8 mouse cellular contexts compared by ENCODE assay signal in the genomic region with DNA sequence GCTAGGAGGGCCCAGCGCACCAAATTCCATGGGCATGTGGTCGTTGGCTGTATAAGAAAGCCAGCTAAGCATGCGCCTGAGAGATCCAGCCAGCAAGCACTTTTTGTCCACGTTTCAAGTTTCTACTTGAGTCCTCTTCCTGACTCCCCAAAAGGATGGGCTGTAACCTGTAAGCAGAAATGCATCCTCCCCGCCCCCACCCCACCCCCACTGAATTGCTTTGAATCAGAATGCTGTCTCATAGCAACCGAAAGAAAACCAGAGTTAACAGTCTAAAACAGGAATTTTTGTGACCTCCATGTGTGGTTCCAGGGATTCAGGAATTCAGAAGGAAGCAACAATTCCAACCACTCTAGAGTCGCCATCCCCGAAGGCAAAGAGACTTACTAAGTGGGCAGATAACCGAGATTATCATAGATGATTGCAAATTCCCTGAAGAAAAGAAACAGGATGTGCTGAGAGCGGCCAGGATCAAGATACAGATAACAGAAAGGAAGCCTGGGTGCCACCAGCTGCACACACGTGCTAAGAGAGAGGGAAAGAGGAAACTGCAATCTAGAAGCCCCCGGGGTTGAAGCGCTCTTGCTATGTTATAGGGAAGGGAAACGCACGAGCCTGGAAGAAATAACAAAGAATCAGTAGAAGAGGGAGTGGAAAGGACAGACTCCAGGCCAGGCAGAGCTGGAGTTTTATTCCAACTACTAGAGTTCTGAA. TPM values are rescaled to one million over a fixed set of nuclear protein-coding genes. Genes with fewer than 3 reads are reported as not detected.
DNase-seq lines count a peak whose midpoint lies in the region; ATAC-seq and TF ChIP-seq lines count a peak whose summit lies in the region.

No protein-coding gene starts in this region.

- H3K4me1 ChIP-seq in E14TG2a.4 (replicated peaks; ENCODE audit: low read depth, low read length) = peaks cover 48% of the 10 kb centered on the region
- peaks cover 21% of the 10 kb centered on the region for H3K4me1 ChIP-seq in forebrain, embryonic 10.5 days
- H3K4me1 ChIP-seq in limb, embryonic 13.5 days = peaks cover 27% of the 10 kb centered on the region
- H3K4me1 ChIP-seq in neural tube, embryonic 13.5 days (replicated peaks) = peaks cover 14% of the 10 kb centered on the region

- no peak for TF ChIP-seq CTCF in E14TG2a.4 (conservative IDR thresholded peaks at IDR 0.05; ENCODE audit: low read length)

- H3K4me3 ChIP-seq in E14TG2a.4 (replicated peaks; ENCODE audit: low read length) = peak overlapping the region; percentile 61
- peak overlapping the region; percentile 32; the same call in 1 of the 2 replicates for H3K4me3 ChIP-seq in forebrain, embryonic 10.5 days
- no peak overlapping the region; the same call in 1 of the 2 replicates for H3K4me3 ChIP-seq in limb, embryonic 13.5 days
- H3K4me3 ChIP-seq in neural tube, embryonic 13.5 days = peak overlapping the region; percentile 1; the same call in 1 of the 2 replicates

- no peaks in the 10 kb centered on the region for H3K27me3 ChIP-seq in E14TG2a.4 (ENCODE audit: insufficient read depth, low read length)
- no peaks in the 10 kb centered on the region for H3K27me3 ChIP-seq in forebrain, embryonic 10.5 days (ENCODE audit: poor library complexity, severe bottlenecking)
- H3K27me3 ChIP-seq in limb, embryonic 13.5 days = no peaks in the 10 kb centered on the region
- no peaks in the 10 kb centered on the region for H3K27me3 ChIP-seq in neural tube, embryonic 13.5 days

- peak overlapping the region; percentile 61; the same call in 1 of the 2 replicates for H3K27ac ChIP-seq in forebrain, embryonic 10.5 days
- no peak overlapping the region for H3K27ac ChIP-seq in limb, embryonic 13.5 days
- no peak overlapping the region for H3K27ac ChIP-seq in neural tube, embryonic 13.5 days (replicated peaks)

- H3K9me3 ChIP-seq in E14TG2a.4 (ENCODE audit: low read length) = no peaks in the 10 kb centered on the region
- H3K9me3 ChIP-seq in forebrain, embryonic 10.5 days = no peaks in the 10 kb centered on the region
- H3K9me3 ChIP-seq in limb, embryonic 13.5 days = no peaks in the 10 kb centered on the region
- no peaks in the 10 kb centered on the region for H3K9me3 ChIP-seq in neural tube, embryonic 13.5 days

- ATAC-seq in limb, embryonic 13.5 days (ENCODE audit: low FRiP score, low read depth) = peak; percentile 62
- ATAC-seq in neural tube, embryonic 13.5 days (ENCODE audit: low read depth) = no peak; the same call in 1 of the 2 replicates

- WGBS in forebrain, embryonic 10.5 days = 58% methylated on average over 15 of the region's 15 CpGs
- WGBS in limb, embryonic 13.5 days = 42% methylated on average over 15 of the region's 15 CpGs
- 31% methylated on average over 15 of the region's 15 CpGs for WGBS in neural tube, embryonic 13.5 days

- DNase-seq in A20 (ENCODE audit: low read depth, low spot score) = peak; percentile 61
- DNase-seq in forebrain, embryonic 10.5 days (ENCODE audit: extremely low spot score, low spot score) = no peak
- no peak for DNase-seq in adrenal gland, postnatal 4 days (ENCODE audit: low spot score in 2 of 2)
- no peak for DNase-seq in frontal cortex, postnatal 10 days (ENCODE audit: low spot score in 2 of 2)
- DNase-seq in ovary, adult 18-20 months (ENCODE audit: low spot score) = no peak

- H3K36me3 ChIP-seq in E14TG2a.4 (ENCODE audit: insufficient read depth, low read length) = no peaks in the 10 kb centered on the region
- H3K36me3 ChIP-seq in forebrain, embryonic 10.5 days (replicated peaks) = no peaks in the 10 kb centered on the region
- H3K36me3 ChIP-seq in limb, embryonic 13.5 days = no peaks in the 10 kb centered on the region
- no peaks in the 10 kb centered on the region for H3K36me3 ChIP-seq in neural tube, embryonic 13.5 days

- H3K4me2 ChIP-seq in limb, embryonic 13.5 days (replicated peaks) = peak overlapping the region; percentile 48
- H3K4me2 ChIP-seq in neural tube, embryonic 13.5 days = peak overlapping the region; percentile 45

- no peak overlapping the region for H3K9ac ChIP-seq in limb, embryonic 13.5 days
- H3K9ac ChIP-seq in neural tube, embryonic 13.5 days = no peak overlapping the region

RNA-seq across cellular contexts. Expression of gene Il6st, which starts 24.6 kb away (rescaled TPM):
- 20.1 and 20.4 TPM in 2 replicates for polyA plus RNA-seq in forebrain, embryonic 10.5 days (2016; fragmentation: Nextera tagmentation; extraction: Ambion mirVana)
- 31.8 and 41.1 TPM in 2 replicates for polyA plus RNA-seq in limb, embryonic 13.5 days (2015; fragmentation: Nextera tagmentation; extraction: Ambion mirVana)
- 26.5 and 29.4 TPM in 2 replicates for polyA plus RNA-seq in neural tube, embryonic 13.5 days (2015; fragmentation: Nextera tagmentation; extraction: Ambion mirVana)
- total RNA-seq in adrenal gland, postnatal 4 days (2021) = 100 to 1,000 TPM; 278 to 288 TPM
